Mouse (Mus musculus): Measurements from ENCODE around the gene Gm20605.
A peak's percentile ranks its signal among the peaks of the same experiment; 100 is the strongest.

Gene Gm20605

DNA sequence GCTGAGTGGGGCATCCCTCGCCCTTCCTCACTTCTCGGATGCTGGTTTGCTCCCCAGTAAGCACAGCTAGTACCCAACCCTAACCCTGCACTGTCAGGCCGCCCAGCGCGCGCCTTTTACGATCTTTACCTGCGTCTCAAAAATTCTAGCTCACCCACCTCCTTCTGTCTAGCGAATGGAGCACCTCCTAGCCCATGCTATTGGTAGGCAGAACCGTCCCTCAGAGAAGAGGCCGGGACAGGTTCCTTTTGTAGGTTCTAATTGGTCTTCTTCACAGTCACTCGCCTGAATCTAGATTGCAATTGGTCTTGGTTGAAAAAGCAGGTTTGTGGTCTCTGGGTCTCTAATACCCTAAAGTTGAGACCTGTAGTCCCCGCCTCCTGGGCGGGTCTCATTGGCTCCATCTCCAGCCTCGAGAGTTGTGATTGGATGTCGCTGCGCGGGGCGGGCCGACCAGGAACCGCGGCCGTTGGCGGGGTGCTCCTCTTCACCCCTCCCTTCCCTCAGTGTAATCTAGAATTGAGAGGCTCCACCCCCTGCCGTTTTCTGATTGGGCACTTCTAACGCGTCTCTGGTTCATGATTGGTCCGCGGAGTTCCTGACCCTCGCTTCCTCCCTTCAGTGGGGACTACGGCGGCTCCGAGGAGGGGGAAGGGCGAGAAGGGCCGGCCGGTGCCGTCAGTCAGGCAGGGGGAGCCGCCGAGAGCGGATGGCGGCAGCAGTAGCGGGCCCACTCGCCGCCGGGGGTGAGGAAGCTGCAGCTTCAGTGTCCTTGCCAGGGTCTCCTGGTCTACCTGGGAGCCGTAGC, at the start of gene Gm20605, which contains the start of the genes Fbxo24 and Lrch4:
TSS of gene Gm20605 (plus strand) at position 678 of the 808 bp plus-strand sequence.
TSS of gene Fbxo24 (minus strand) at position 505 of the 808 bp plus-strand sequence.
TSS of gene Lrch4 (plus strand) at position 624 of the 808 bp plus-strand sequence.
- TF ChIP-seq GATA4 (IDR thresholded peaks at IDR 0.05; ENCODE audit: insufficient replicate concordance, low read length), result peak; percentile 95; the same call in 1 of the 2 replicates

DNA sequence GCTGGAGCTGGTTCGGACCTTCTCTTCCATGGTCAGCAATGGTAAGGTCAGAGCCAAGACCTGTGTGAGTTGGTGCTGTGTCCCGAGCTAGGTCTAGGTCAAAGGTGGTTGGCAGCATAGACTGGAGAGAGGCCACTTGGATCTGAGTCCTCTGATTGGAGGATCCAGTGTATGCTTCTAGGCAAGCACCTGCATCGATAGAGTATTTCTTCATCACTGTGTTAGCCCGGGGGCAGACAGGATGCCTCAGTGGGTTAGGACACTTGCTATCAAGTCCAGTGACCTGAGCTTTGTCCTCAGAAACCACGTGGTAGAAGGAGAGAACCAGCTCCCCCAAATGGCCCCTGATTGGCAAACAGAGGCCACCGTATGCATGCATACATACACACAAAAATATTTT, 48.7 kb upstream of the Gm20605 start:
- TF ChIP-seq GATA4 (IDR thresholded peaks at IDR 0.05; ENCODE audit: insufficient replicate concordance, low read length), result no peak

DNA sequence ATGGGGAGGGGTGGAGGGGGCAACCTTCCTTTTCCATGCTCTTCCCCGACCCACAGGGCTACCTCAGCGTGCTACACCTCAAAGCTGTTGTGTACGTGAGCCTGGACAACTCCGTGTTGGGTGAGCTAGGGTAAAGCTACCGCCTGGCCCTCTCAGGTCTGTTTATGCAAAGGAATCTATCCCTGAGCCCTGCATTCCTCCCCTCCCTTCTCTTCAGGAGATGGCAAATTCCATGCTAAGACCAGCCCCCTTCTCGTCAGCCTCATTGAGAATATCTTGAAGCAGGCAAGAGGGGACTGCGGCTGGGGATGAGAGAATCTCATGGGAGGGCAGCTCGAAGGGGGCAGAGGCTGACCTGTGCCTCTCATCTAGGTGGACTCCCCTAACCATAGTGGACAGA, 46.3 kb upstream of the Gm20605 start:
- TF ChIP-seq GATA4 (IDR thresholded peaks at IDR 0.05; ENCODE audit: insufficient replicate concordance, low read length), result no peak

DNA sequence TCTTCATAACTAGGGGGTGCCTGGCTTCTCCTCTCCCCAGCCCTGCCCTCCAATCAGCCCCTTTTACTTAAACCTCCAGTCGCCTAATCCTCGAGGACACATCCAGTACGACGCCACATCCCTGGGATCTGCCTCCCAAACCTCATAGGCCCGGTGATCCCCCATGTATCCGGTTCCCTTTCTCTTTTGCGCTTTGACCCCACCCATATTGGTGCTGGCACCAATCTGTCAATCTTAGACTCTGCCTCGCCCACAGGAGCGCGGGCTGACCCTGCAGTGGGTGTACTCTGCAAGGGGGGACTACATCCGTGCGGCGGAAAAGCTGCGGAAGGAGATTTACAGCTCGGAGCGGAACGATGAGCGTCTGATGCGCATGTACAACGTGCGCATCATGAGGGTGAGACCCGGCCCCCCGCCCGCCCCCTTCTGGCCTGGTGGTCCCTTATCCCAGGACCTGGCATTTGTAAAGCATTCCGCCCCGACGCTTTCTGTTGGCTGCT, 45.3 kb upstream of the Gm20605 start:
- no peak for TF ChIP-seq GATA4 (IDR thresholded peaks at IDR 0.05; ENCODE audit: insufficient replicate concordance, low read length)

DNA sequence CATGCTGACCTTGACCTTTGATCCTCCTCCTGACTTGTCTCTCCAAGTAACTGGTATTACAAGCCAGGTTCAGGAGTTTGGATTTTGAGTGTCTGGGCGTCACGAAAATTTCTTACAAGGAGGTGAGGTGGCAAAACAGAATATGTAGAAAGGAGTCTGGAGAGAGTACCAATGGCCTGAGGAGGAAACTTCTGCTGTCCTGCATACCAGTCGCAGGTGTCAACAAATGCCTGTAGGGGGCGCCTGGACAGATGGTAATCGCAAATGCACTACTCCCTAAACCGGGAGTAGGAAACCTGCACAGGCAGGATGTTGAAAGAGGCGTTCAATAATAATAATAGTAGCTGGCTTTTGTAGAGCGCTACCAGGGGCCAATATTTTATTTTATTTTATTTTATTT, 44.0 kb upstream of the Gm20605 start:
- peak; percentile 37; the same call in 1 of the 2 replicates for TF ChIP-seq GATA4 (IDR thresholded peaks at IDR 0.05; ENCODE audit: insufficient replicate concordance, low read length)

DNA sequence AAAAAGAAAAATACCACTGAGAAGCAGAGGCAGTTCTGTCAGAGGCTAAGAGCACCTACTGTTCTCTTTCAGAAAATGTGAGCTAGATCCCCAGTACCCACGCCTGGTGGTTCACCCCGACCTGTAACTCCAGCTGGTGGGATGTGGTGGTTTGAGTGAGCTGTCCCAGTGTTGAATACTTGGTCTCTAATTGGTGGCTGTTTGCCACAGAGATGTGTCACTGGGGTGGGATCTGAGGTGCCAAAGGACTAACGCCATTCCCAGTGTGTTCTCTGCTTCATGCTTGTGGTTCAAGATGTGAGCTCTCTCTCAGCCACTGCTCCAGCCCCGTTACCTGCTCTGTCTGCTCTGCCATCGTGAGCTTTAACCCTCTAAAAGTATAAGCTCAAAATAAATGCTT, 38.5 kb upstream of the Gm20605 start:
- no peak for TF ChIP-seq GATA4 (IDR thresholded peaks at IDR 0.05; ENCODE audit: insufficient replicate concordance, low read length)

DNA sequence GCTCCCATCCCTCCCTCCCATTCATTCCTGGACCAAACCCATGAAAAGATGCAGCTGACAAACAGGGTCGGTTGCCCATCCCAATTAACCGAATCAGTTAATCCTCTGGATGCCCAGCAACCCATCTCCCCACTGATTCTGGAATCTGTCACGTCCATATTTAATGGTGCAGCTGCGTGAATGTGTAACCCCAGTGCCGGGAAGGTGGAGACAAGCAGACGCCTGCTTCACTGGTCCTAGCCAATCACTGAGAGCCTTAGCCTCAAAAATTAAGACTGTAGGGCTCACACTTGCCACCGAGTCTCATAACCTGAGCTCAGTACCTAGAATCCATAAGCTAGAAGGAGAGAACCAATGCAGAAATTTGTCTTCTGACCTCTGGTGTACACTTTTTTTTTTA, 33.1 kb upstream of the Gm20605 start:
- TF ChIP-seq GATA4 (IDR thresholded peaks at IDR 0.05; ENCODE audit: insufficient replicate concordance, low read length), result no peak

DNA sequence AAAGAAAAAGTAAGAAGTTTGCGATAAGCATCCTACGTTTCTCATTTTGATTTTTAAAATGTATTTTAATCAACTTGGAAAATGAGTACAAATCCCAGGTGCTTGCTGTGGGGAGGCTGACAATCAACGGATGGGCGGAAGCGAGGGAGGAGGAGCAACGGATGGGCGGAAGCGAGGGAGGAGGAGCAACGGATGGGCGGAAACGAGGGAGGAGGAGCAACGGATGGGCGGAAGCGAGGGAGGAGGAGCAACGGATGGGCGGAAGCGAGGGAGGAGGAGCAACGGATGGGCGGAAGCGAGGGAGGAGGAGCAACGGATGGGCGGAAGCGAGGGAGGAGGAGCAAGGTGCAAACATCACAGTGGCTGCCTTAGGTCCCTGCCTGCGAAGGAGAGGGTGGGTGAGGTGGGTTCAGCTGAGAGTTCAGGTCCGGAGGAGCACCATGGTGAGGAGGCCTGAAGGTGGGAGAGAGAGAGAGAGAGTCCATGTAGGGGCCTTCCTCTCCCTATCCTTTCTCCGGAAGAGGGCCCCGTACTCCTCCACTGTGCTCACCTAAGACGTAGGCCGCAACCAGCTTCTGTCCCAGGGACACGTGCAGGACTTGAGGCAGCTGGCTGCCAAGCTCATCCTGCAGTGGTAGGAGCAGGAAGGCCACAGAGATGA, 32.2 kb upstream of the Gm20605 start:
- no peak; the same call in 1 of the 2 replicates for TF ChIP-seq GATA4 (IDR thresholded peaks at IDR 0.05; ENCODE audit: insufficient replicate concordance, low read length)

DNA sequence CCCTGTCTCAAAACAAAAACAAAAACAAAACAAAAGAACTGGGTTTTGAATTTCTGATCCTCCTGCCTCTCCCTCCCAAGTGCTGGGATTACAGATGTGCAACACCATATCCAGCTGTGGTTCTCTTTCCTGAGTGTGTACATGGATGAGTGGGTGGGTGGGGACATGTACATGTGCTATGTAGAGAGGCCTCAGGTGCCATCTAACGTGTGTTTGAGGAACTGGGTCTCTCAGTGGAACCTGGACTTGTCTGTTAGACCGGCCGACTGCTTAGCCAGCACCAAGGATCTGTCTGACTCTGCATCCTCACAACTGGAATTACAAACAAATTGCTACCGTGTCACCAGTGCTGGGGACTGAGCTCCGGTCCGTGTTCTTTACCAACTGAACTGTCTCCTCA, 31.4 kb upstream of the Gm20605 start:
- no peak for TF ChIP-seq GATA4 (IDR thresholded peaks at IDR 0.05; ENCODE audit: insufficient replicate concordance, low read length)

DNA sequence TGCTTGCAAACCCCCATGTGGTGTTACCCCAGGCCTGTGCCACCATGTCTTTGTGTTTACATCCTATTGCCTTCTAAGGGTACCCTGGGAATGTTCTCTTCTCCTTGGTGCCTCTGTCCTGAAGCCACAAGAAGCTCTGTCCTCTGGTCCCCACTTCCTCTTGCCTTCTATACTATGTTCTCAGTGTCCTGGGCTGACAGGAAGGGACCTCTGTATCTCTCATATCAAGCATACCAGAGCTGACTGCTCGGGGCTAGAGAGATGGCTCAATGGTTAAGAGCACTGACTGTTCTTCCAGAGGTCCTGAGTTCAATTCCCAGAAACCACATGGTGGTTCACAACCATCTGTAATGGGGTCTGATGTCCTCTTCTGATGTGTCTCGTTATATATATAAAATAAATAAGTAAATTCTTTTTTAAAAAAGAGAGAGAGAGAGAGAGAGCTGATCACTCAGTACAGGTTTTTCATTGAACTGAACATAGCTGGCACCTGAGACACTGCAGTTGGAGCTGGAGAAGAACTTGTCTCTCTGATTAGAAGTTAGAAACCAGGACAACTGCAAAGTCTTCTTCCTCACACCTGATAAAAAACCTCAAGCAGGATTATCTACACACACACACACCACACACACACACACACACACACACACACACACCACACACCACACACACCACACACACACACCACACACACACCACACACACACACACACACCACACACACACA, 30.7 kb upstream of the Gm20605 start:
- TF ChIP-seq GATA4 (IDR thresholded peaks at IDR 0.05; ENCODE audit: insufficient replicate concordance, low read length), result no peak

DNA sequence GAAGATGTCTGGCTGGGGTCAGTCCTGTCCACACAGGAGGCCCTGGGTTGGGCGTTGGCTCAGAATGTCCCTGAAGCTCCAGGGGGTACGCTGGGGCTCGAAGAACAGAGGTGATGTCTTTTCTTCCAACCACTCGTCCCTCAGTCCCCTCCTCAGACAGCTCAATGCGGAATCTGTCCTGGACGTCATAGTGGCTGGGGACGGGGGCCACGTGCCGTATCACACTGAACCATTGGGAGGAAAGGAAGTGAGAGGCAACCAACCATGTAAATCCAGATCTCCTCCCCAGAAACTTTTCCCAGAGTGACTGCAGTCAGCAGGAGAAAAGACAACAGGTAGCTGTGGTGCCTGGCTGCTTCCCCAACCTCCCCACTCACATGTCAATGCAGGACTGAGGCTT, 29.4 kb upstream of the Gm20605 start:
- TF ChIP-seq GATA4 (IDR thresholded peaks at IDR 0.05; ENCODE audit: insufficient replicate concordance, low read length), result no peak

DNA sequence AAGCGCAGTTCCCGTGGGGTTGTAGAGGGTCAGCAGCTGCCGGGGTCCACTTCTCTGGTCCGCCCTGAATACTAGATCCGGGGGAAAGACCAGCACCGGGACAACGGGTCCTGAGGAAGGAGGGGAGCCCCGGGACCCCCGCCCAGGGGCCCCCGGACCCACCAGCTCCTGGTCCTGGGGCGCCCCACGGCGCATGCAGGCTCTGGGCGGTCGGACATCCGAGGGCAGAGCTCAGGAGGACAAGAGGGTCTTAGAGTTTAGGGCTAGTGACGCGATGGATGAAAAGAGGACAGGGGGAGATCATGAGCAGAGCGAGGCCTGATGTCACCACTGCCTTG, 28.7 kb upstream of the Gm20605 start:
- no peak for TF ChIP-seq GATA4 (IDR thresholded peaks at IDR 0.05; ENCODE audit: insufficient replicate concordance, low read length)

DNA sequence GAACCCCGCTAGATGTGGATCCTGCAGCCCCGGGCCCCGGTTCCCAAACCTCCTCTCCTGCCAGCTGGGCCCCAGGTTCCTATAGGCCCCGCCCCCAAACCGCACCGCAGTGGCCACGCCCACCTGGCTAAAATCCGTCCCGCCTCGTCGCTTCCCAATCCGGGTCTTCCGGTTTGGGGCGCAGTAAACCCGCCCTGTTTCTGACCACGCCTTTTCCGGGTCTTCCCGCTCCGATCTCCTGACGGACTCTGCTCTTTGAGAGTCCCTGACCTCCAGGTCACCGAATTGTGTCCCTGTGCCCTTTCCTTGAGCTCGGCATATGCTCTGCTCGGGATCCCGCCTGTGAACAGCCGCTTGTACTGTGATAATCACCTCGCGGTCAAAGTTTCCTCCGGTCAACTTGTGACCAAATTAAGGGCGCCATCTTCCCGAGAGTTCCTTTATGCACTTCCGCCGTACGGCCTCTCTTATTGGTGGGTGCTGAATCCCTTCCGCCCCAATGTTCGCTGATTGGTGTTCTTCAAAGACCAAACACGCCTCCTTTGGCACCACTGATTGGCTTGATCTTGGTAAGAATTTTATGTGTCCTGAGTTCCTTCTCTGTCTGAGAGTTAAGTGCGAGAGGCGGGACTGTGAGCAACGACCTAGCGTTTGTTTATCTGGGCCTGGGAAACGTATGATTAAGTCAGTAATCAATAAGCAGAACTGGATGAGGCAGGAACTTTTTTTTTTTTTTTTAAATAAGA, 28.2 kb upstream of the Gm20605 start, which contains the start of gene Mospd3:
TSS of gene Mospd3 (minus strand) at position 440 of the 746 bp plus-strand sequence.
- no peak for TF ChIP-seq GATA4 (IDR thresholded peaks at IDR 0.05; ENCODE audit: insufficient replicate concordance, low read length)

DNA sequence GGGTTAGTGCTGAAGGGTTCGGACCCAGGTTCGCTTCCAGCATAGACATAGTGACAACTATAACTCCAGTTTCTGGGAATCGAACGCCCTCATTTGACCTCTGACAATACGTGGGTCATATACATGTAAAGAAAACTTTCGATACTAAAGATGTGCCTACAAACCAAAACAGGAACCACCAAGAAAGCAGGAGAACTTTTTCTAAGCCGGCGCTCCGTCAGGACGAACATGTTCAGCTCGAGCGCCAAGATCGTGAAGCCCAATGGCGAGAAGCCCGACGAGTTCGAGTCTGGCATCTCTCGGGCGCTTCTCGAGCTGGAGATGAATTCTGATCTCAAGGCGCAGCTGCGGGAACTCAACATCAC, 27.6 kb upstream of the Gm20605 start:
- no peak for TF ChIP-seq GATA4 (IDR thresholded peaks at IDR 0.05; ENCODE audit: insufficient replicate concordance, low read length)

Measured in liver, adult (tissue).